Mouse (Mus musculus): ENCODE data around the gene Megf8. TPM values are rescaled to one million over a fixed set of nuclear protein-coding genes. Genes with fewer than 3 reads are reported as not detected.
A peak's percentile ranks its signal among the peaks of the same experiment; 100 is the strongest.

Gene Megf8
- polyA plus RNA-seq, 1 experiment: 41.0 TPM

DNA sequence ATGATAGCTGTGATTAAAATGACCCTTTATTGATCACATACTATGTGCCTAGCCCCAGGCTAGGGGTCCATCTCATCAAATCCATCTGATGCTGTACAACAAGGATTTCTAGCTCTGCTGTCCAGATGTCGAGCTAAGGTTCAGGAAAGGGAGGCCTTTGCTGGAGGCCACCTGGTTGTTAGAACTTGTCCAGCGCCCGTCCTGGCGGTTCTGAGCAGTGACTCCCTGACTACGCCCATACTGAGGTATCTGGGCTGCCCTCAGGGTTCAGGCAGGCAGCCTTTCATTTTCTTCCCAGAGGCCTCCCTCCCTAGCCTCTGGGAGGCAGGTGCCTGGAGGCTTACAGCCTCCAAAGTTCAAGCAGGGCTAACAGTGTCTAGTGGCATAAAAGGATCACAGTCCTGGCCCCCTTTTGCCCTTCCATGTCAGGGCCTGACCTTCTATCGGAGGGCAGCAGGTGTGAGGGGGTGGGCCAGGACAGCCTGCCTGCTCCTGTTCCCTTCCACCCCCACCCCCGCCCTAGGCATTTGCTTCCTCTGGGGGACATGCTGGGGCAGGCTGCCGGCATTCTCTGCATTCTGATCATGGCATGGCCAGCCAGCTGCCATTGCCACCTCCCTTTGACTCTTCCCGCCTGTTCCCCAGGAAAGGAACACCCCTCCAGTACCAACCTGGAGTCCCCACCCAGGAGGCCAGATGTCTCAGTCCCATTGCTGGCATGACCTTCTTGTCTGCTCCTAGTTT lies 41.2 kb upstream of the Megf8 start:
- H3K4me2 ChIP-seq (ENCODE audit: low read depth): peak overlapping the region; percentile 68
- H3ac ChIP-seq (ENCODE audit: control insufficient read depth, insufficient read length): no peak overlapping the region
- no peaks in the 10 kb centered on the region for H3K36me3 ChIP-seq (ENCODE audit: control insufficient read depth, insufficient read depth)
- H3K79me2 ChIP-seq (ENCODE audit: control insufficient read depth, insufficient read depth): peaks cover 8% of the 10 kb centered on the region
- no peaks in the 10 kb centered on the region for H3K27me3 ChIP-seq (ENCODE audit: control insufficient read depth, insufficient read depth, insufficient read length)
- TF ChIP-seq USF1 (IDR thresholded peaks at IDR 0.05; ENCODE audit: low read depth) (no peak), POLR2AphosphoS2 (IDR thresholded peaks at IDR 0.05; ENCODE audit: insufficient read length, low read depth) (no peak), MYOG (IDR thresholded peaks at IDR 0.05; ENCODE audit: control insufficient read depth in 1 of 3, insufficient read depth in 1 of 3, insufficient read length in 2 of 3, low read depth in 2 of 3) (peak in 2 of 3 experiments; percentile 82 to 96), POLR2A (IDR thresholded peaks at IDR 0.05; ENCODE audit: insufficient read length, low read depth) (peak; percentile 33), MYOD1 (IDR thresholded peaks at IDR 0.05; ENCODE audit: control insufficient read depth in 1 of 3, insufficient read length in 2 of 3, low read depth in 2 of 3) (peak in 2 of 3 experiments; percentile 82 to 94), CEBPB (IDR thresholded peaks at IDR 0.05; ENCODE audit: insufficient read depth, poor library complexity, severe bottlenecking) (no peak)
- H3K4me3 ChIP-seq: no peak overlapping the region

DNA sequence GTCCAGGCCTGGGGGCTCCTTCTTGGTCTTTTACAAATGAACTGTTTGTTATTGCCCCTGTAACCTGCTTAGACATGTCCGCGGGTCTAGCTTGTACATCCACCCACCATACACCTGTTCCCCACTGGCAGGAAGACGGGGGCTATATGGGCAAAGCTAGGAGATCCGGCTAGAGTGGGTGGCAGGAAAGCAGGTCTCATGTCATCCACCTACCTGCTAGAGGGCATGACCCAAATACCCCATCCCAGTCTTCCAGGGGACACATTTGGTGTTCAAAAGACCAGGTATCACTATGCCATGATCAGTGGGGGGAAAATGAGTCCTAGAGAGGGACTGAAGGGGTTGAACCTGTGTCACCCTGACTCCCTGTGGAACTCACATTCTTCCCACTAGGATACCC lies 39.6 kb upstream of the Megf8 start:
- no peaks in the 10 kb centered on the region for H3K27me3 ChIP-seq (ENCODE audit: control insufficient read depth, insufficient read depth, insufficient read length)
- H3K4me3 ChIP-seq: peak overlapping the region; percentile 37
- no peaks in the 10 kb centered on the region for H3K36me3 ChIP-seq (ENCODE audit: control insufficient read depth, insufficient read depth)
- no peak for TF ChIP-seq POLR2A (IDR thresholded peaks at IDR 0.05; ENCODE audit: insufficient read length, low read depth)
- peak in 1 of 3 experiments; percentile 72 for TF ChIP-seq MYOD1 (IDR thresholded peaks at IDR 0.05; ENCODE audit: control insufficient read depth in 1 of 3, insufficient read length in 2 of 3, low read depth in 2 of 3)
- no peak overlapping the region for H3ac ChIP-seq (ENCODE audit: control insufficient read depth, insufficient read length)
- H3K79me2 ChIP-seq (ENCODE audit: control insufficient read depth, insufficient read depth): peaks cover 9% of the 10 kb centered on the region
- H3K4me2 ChIP-seq (ENCODE audit: low read depth): peak overlapping the region; percentile 77

DNA sequence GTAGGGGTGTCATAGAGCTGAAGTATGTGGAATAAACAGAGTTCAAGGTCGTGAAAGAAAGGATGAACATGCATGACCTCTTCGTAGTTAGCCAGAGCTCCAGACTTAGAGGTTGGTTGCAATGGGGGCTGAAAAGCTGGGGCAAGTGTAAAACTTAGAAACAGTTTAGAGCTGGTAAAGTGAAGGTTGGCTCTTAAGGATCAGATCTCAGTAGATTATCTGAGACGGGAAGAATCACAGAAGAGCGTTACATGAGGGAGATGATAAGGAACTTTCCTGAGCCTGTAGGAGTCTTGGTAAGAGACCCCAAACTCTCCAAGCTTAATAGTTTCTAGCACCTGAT lies 39.0 kb upstream of the Megf8 start:
- Histone ChIP-seq H3K4me2 (ENCODE audit: low read depth) (peak overlapping the region; percentile 77), H3K79me2 (ENCODE audit: control insufficient read depth, insufficient read depth) (peaks cover 12% of the 10 kb centered on the region), H3ac (ENCODE audit: control insufficient read depth, insufficient read length) (no peak overlapping the region), H3K4me3 (peak overlapping the region; percentile 37), H3K27me3 (ENCODE audit: control insufficient read depth, insufficient read depth, insufficient read length) (no peaks in the 10 kb centered on the region), H3K36me3 (ENCODE audit: control insufficient read depth, insufficient read depth) (no peaks in the 10 kb centered on the region)
- TF ChIP-seq REST (IDR thresholded peaks at IDR 0.05; ENCODE audit: insufficient read depth, insufficient read length) (no peak), CEBPB (IDR thresholded peaks at IDR 0.05; ENCODE audit: insufficient read depth, poor library complexity, severe bottlenecking) (no peak), POLR2A (IDR thresholded peaks at IDR 0.05; ENCODE audit: insufficient read length, low read depth) (no peak), E2F4 (IDR thresholded peaks at IDR 0.05; ENCODE audit: insufficient read depth) (no peak), TCF12 (IDR thresholded peaks at IDR 0.05; ENCODE audit: insufficient read depth, poor library complexity, severe bottlenecking) (no peak), MYOG (IDR thresholded peaks at IDR 0.05; ENCODE audit: control insufficient read depth in 1 of 3, insufficient read depth in 1 of 3, insufficient read length in 2 of 3, low read depth in 2 of 3) (no peak), USF1 (IDR thresholded peaks at IDR 0.05; ENCODE audit: low read depth) (no peak), TCF3 (IDR thresholded peaks at IDR 0.05; ENCODE audit: insufficient read length, low read depth) (no peak), SRF (IDR thresholded peaks at IDR 0.05; ENCODE audit: control insufficient read depth, insufficient read length, low read depth) (no peak), MYOD1 (IDR thresholded peaks at IDR 0.05; ENCODE audit: control insufficient read depth in 1 of 3, insufficient read length in 2 of 3, low read depth in 2 of 3) (no peak), POLR2AphosphoS2 (IDR thresholded peaks at IDR 0.05; ENCODE audit: insufficient read length, low read depth) (no peak), MAX (IDR thresholded peaks at IDR 0.05; ENCODE audit: low read depth) (no peak)

DNA sequence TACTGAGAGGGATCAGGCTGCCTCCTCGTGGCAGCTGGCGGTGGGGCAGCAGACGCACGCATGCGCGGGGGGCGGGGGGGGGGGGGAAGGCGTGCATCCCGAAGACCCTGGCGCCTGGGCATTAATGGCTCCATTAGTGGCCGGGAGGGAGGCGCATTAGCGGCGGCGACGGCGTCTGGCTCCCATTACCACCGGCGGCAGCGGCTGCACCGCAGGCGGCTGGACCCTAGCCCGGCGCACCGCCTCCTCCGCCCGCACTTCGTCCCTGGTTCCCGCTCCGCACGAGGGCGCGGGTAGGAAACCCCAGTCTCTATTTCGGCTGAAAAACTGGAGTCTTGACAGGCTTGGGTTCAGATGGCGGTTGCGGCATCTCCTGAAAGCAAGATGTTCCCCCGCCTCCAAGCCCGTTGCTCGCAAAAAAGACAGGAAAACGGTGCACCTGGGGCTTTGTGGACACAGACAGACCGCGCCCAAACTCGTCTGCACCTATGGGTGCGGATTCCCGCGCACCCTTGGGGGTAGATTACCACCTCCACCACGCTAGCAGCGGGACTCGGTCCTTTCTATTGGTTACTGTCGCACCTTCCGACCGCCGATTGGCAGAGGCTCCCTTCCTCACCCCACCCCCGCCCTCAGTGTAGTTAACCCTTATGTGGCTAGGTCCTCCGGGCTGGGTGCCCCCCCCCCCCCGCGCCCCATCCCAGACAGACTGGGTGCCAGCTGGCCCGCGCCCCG lies 38.5 kb upstream of the Megf8 start:
- no peaks in the 10 kb centered on the region for H3K27me3 ChIP-seq (ENCODE audit: control insufficient read depth, insufficient read depth, insufficient read length)
- TF ChIP-seq E2F4 (IDR thresholded peaks at IDR 0.05; ENCODE audit: insufficient read depth) (peak; percentile 31), MYOD1 (IDR thresholded peaks at IDR 0.05; ENCODE audit: control insufficient read depth in 1 of 3, insufficient read length in 2 of 3, low read depth in 2 of 3) (peak in 1 of 3 experiments; percentile 55), POLR2A (IDR thresholded peaks at IDR 0.05; ENCODE audit: insufficient read length, low read depth) (peak; percentile 62), SRF (IDR thresholded peaks at IDR 0.05; ENCODE audit: control insufficient read depth, insufficient read length, low read depth) (no peak), REST (IDR thresholded peaks at IDR 0.05; ENCODE audit: insufficient read depth, insufficient read length) (no peak), POLR2AphosphoS2 (IDR thresholded peaks at IDR 0.05; ENCODE audit: insufficient read length, low read depth) (peak; percentile 28)
- peak overlapping the region; percentile 37 for H3K4me3 ChIP-seq
- peak overlapping the region; percentile 57 for H3ac ChIP-seq (ENCODE audit: control insufficient read depth, insufficient read length)
- H3K36me3 ChIP-seq (ENCODE audit: control insufficient read depth, insufficient read depth): no peaks in the 10 kb centered on the region
- H3K79me2 ChIP-seq (ENCODE audit: control insufficient read depth, insufficient read depth): peaks cover 17% of the 10 kb centered on the region
- peak overlapping the region; percentile 82 for H3K4me2 ChIP-seq (ENCODE audit: low read depth)
